Mouse (Mus musculus) CD4-positive helper T cell, adult 2 months (primary cell): ENCODE measurements at regions not wholly inside any gene's neighbourhood (a gene's known extent, or its start where the extent isn't known, plus 50 kb on each side); places are given as distances from the start of the nearest gene placed in this dataset.
"Not testable (repeated sequence)": the region's sequence is repeated elsewhere in the genome, so short reads cannot be mapped to it uniquely, and the experiment has no call there.

ENCODE experiments used
- DNase-seq: peaks from one replicate; pipeline ENCODE4 v3.0.0-alpha.2; 2012; ENCODE audit warnings: low read depth, missing footprints, low spot score

GRCm38 (mm10) chr14:16074089-16074488 is 175.0 kb upstream of the Ngly1 start:
- no peak for DNase-seq

GRCm38 (mm10) chr14:16079096-16079495 is 170.0 kb upstream of the Ngly1 start:
- DNase-seq = peak; percentile 7

GRCm38 (mm10) chr14:16087231-16087630 is 161.8 kb upstream of the Ngly1 start:
- DNase-seq = not testable (repeated sequence)

GRCm38 (mm10) chr14:16092391-16093132 is 156.5 kb upstream of the Ngly1 start:
- no peak for DNase-seq

- DNase-seq = no peak
Observed at GRCm38 (mm10) chr14:16093133-16093505, 156.0 kb upstream of the Ngly1 start.

GRCm38 (mm10) chr14:16109414-16109813 is 139.7 kb upstream of the Ngly1 start:
- DNase-seq = no peak

GRCm38 (mm10) chr14:16132672-16133071 is 116.4 kb upstream of the Ngly1 start:
- DNase-seq = no peak

- DNase-seq = no peak
Observed at GRCm38 (mm10) chr14:16133410-16133809, 115.7 kb upstream of the Ngly1 start.

- no peak for DNase-seq
Observed at GRCm38 (mm10) chr14:16136187-16136586, 112.9 kb upstream of the Ngly1 start.

- DNase-seq = no peak
Observed at GRCm38 (mm10) chr14:16144299-16144698, 104.8 kb upstream of the Ngly1 start.

GRCm38 (mm10) chr14:16146811-16147210 is 102.3 kb upstream of the Ngly1 start:
- DNase-seq = no peak

GRCm38 (mm10) chr14:16151815-16152214 is 97.3 kb upstream of the Ngly1 start:
- peak; percentile 45 for DNase-seq

GRCm38 (mm10) chr14:16152702-16153101 is 96.4 kb upstream of the Ngly1 start:
- DNase-seq = no peak

- peak; percentile 32 for DNase-seq
Observed at GRCm38 (mm10) chr14:16155106-16155505, 94.0 kb upstream of the Ngly1 start.

- DNase-seq = peak; percentile 50
Observed at GRCm38 (mm10) chr14:16170226-16170625, 78.9 kb upstream of the Ngly1 start.

GRCm38 (mm10) chr14:16172261-16172660 is 76.8 kb upstream of the Ngly1 start:
- DNase-seq = peak; percentile 54

- peak; percentile 87 for DNase-seq
Observed at GRCm38 (mm10) chr14:16173292-16173691, 75.8 kb upstream of the Ngly1 start.

GRCm38 (mm10) chr14:16178227-16178626 is 70.9 kb upstream of the Ngly1 start:
- DNase-seq = no peak

- no peak for DNase-seq
Observed at GRCm38 (mm10) chr14:16181822-16182221, 67.3 kb upstream of the Ngly1 start.

GRCm38 (mm10) chr14:16185246-16185645 is 63.8 kb upstream of the Ngly1 start:
- DNase-seq = no peak
